Mouse (Mus musculus) macrophage (primary cell): ENCODE measurements at regions not wholly inside any gene's neighbourhood (a gene's known extent, or its start where the extent isn't known, plus 50 kb on each side); places are given as distances from the start of the nearest gene placed in this dataset.

Source experiments
- H3K27ac ChIP-seq: fragments of 350-480 bp; formaldehyde crosslinking; 2 replicates; pipeline ENCODE4 v1.9.0; 2021
- H3K36me3 ChIP-seq: fragments of 350-480 bp; formaldehyde crosslinking; 2 replicates; pipeline ENCODE4 v1.9.0; 2021; ENCODE audit errors: inconsistent target
- H3K4me3 ChIP-seq: fragments of 350-480 bp; formaldehyde crosslinking; 2 replicates; pipeline ENCODE4 v1.9.0; 2021; ENCODE audit errors: inconsistent target
- H3K79me2 ChIP-seq: fragments of 350-480 bp; formaldehyde crosslinking; 2 replicates; pipeline ENCODE4 v1.9.0; 2021; ENCODE audit errors: inconsistent target
- WGBS: methylation state at CpG from one replicate; pipeline ENCODE4 v1.1.7; 2026; ENCODE audit warnings: inconsistent platforms; ENCODE audit not compliant: missing documents; 5-methylcytosine and 5-hydroxymethylcytosine counted together

- H3K4me3 ChIP-seq, result no peak overlapping the region
- H3K79me2 ChIP-seq, result no peaks in the 10 kb centered on the region
- 51% methylated on average over 3 of the region's 3 CpGs for WGBS
- no peaks in the 10 kb centered on the region for H3K36me3 ChIP-seq
- H3K27ac ChIP-seq, result no peak overlapping the region
These were observed 142.9 kb upstream of the Dpyd start for GRCm38 (mm10) chr3:118418981-118419380.

GRCm38 (mm10) chr3:118421701-118422100, 140.2 kb upstream of the Dpyd start:
- H3K79me2 ChIP-seq, result no peaks in the 10 kb centered on the region
- 51% methylated on average over 3 of the region's 3 CpGs for WGBS

GRCm38 (mm10) chr3:118425748-118426147, 136.2 kb upstream of the Dpyd start:
- H3K4me3 ChIP-seq, result no peak overlapping the region
- H3K36me3 ChIP-seq, result no peaks in the 10 kb centered on the region
- no peaks in the 10 kb centered on the region for H3K79me2 ChIP-seq
- 9% methylated on average over 19 of the region's 19 CpGs for WGBS
- no peak overlapping the region for H3K27ac ChIP-seq

More at GRCm38 (mm10) chr3:118421701-118422100, 140.2 kb upstream of the Dpyd start:
- no peak overlapping the region for H3K27ac ChIP-seq
- no peak overlapping the region for H3K4me3 ChIP-seq
- no peaks in the 10 kb centered on the region for H3K36me3 ChIP-seq

- H3K79me2 ChIP-seq, result no peaks in the 10 kb centered on the region
- no peak overlapping the region for H3K27ac ChIP-seq
- 0% methylated on average over 5 of the region's 5 CpGs for WGBS
- no peak overlapping the region for H3K4me3 ChIP-seq
- H3K36me3 ChIP-seq, result no peaks in the 10 kb centered on the region
These were observed 133.4 kb upstream of the Dpyd start for GRCm38 (mm10) chr3:118428523-118428922.

GRCm38 (mm10) chr3:118429825-118430630, 131.9 kb upstream of the Dpyd start:
- Histone ChIP-seq H3K79me2 (no peaks in the 10 kb centered on the region), H3K27ac (no peak overlapping the region), H3K36me3 (no peaks in the 10 kb centered on the region), H3K4me3 (no peak overlapping the region)
- 14% methylated on average over 27 of the region's 29 CpGs for WGBS

- no peaks in the 10 kb centered on the region for H3K36me3 ChIP-seq
- H3K79me2 ChIP-seq, result no peaks in the 10 kb centered on the region
- 10% methylated on average over 7 of the region's 7 CpGs for WGBS
- H3K27ac ChIP-seq, result no peak overlapping the region
- no peak overlapping the region for H3K4me3 ChIP-seq
These were observed 131.4 kb upstream of the Dpyd start for GRCm38 (mm10) chr3:118430631-118430906.

GRCm38 (mm10) chr3:118431031-118431723, 130.8 kb upstream of the Dpyd start:
- no peak overlapping the region for H3K27ac ChIP-seq
- no peak overlapping the region for H3K4me3 ChIP-seq
- H3K36me3 ChIP-seq, result no peaks in the 10 kb centered on the region
- H3K79me2 ChIP-seq, result no peaks in the 10 kb centered on the region
- WGBS, result 7% methylated on average over 22 of the region's 22 CpGs

- WGBS, result 8% methylated on average over 31 of the region's 31 CpGs
- no peaks in the 10 kb centered on the region for H3K36me3 ChIP-seq
- H3K27ac ChIP-seq, result no peak overlapping the region
- no peaks in the 10 kb centered on the region for H3K79me2 ChIP-seq
- no peak overlapping the region for H3K4me3 ChIP-seq
These were observed 128.4 kb upstream of the Dpyd start for GRCm38 (mm10) chr3:118433441-118434021.

GRCm38 (mm10) chr3:118434311-118434710, 127.6 kb upstream of the Dpyd start:
- WGBS, result 6% methylated on average over 17 of the region's 17 CpGs
- no peak overlapping the region for H3K4me3 ChIP-seq
- H3K36me3 ChIP-seq, result no peaks in the 10 kb centered on the region
- no peaks in the 10 kb centered on the region for H3K79me2 ChIP-seq
- no peak overlapping the region for H3K27ac ChIP-seq

GRCm38 (mm10) chr3:118434847-118435246, 127.1 kb upstream of the Dpyd start:
- Histone ChIP-seq H3K79me2 (no peaks in the 10 kb centered on the region), H3K4me3 (no peak overlapping the region), H3K36me3 (no peaks in the 10 kb centered on the region), H3K27ac (no peak overlapping the region)
- WGBS, result 5% methylated on average over 13 of the region's 13 CpGs

- WGBS, result 15% methylated on average over 9 of the region's 9 CpGs
- H3K79me2 ChIP-seq, result no peaks in the 10 kb centered on the region
- H3K4me3 ChIP-seq, result no peak overlapping the region
- no peaks in the 10 kb centered on the region for H3K36me3 ChIP-seq
- no peak overlapping the region for H3K27ac ChIP-seq
These were observed 126.7 kb upstream of the Dpyd start for GRCm38 (mm10) chr3:118435248-118435647.

GRCm38 (mm10) chr3:118443742-118444332, 118.1 kb upstream of the Dpyd start:
- WGBS, result 71% methylated on average over 8 of the region's 8 CpGs

GRCm38 (mm10) chr3:118445360-118445759, 116.6 kb upstream of the Dpyd start:
- no peak overlapping the region for H3K4me3 ChIP-seq
- no peaks in the 10 kb centered on the region for H3K36me3 ChIP-seq
- H3K79me2 ChIP-seq, result no peaks in the 10 kb centered on the region
- H3K27ac ChIP-seq, result no peak overlapping the region
- WGBS, result 88% methylated on average over 4 of the region's 4 CpGs

More at GRCm38 (mm10) chr3:118443742-118444332, 118.1 kb upstream of the Dpyd start:
- no peaks in the 10 kb centered on the region for H3K36me3 ChIP-seq
- H3K79me2 ChIP-seq, result no peaks in the 10 kb centered on the region
- no peak overlapping the region for H3K27ac ChIP-seq
- H3K4me3 ChIP-seq, result no peak overlapping the region

GRCm38 (mm10) chr3:118459636-118460035, 102.3 kb upstream of the Dpyd start:
- H3K27ac ChIP-seq, result no peak overlapping the region
- WGBS, result 63% methylated on average over 2 of the region's 2 CpGs
- no peaks in the 10 kb centered on the region for H3K79me2 ChIP-seq
- H3K36me3 ChIP-seq, result no peaks in the 10 kb centered on the region
- H3K4me3 ChIP-seq, result no peak overlapping the region

- no peak overlapping the region for H3K4me3 ChIP-seq
- 93% methylated on average over 2 of the region's 2 CpGs for WGBS
- no peaks in the 10 kb centered on the region for H3K36me3 ChIP-seq
These were observed 96.3 kb upstream of the Dpyd start for GRCm38 (mm10) chr3:118465611-118466010.

More at GRCm38 (mm10) chr3:118465611-118466010, 96.3 kb upstream of the Dpyd start:
- no peaks in the 10 kb centered on the region for H3K79me2 ChIP-seq
- no peak overlapping the region for H3K27ac ChIP-seq
